Mouse (Mus musculus) layer of hippocampus, postnatal 25 days (tissue): ENCODE results near the gene Dcaf12l2. TPM values are rescaled to one million over a fixed set of nuclear protein-coding genes. Genes with fewer than 3 reads are reported as not detected.

Experiments used
- DNase-seq, 2 experiments: peaks; one replicate each; pipeline ENCODE4 v3.0.0; 2022; ENCODE audit warnings: mixed read lengths in 2 of 2, low spot score in 1 of 2; ENCODE audit errors: extremely low spot score in 1 of 2
- total RNA-seq, 2 experiments: library from RNA; stranded (reverse); gene quantifications; 2 replicates each; pipeline ENCODE4 v1.2.3; 2021

Dcaf12l2 gene
- 1 to 10 TPM; 1.6 to 1.9 TPM for total RNA-seq

GRCm38 (mm10) chrX:44367646-44368521 is at the start of gene Dcaf12l2:
Gene Dcaf12l2, minus strand, starts transcription at chrX:44368342.
- DNase-seq, result peak; percentile 13 to 14

- DNase-seq, result no peak
Measured at GRCm38 (mm10) chrX:44367280-44367645, 879 bp downstream of the Dcaf12l2 start.
